Mouse (Mus musculus) 3T3-L1 (cell line): Measurements from ENCODE around the gene Muc15.
A peak's percentile ranks its signal among the peaks of the same experiment; 100 is the strongest.

ENCODE experiments used
- DNase-seq: peaks from one replicate; pipeline ENCODE4 v3.0.0-alpha.2; 2015; ENCODE audit warnings: low read depth, low spot score

Muc15 gene

GRCm38 (mm10) chr2:110721290-110721753, at the start of gene Muc15:
TSS of gene Muc15 (plus strand) at chr2:110721340.
- DNase-seq: no peak

DNA sequence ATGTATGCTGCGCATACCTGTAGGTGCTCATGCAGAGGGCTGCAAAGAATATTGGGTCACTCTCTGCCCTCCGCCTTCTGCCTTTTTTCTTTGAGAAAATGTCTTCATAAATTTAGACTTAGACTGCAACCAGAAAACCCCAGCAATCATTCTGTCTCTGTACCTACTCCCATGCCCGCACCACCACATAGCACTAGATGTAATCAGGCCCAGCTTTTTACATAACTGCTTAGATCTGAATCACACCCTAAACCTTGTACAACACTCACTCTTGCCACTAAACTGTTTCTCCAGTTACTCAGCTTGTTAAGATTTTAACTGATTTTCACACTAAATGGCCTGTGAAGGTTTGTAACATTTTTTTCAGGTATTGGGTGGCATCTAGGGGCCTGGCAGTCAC, 11.7 kb upstream of the Muc15 start:
- DNase-seq: no peak

GRCm38 (mm10) chr2:110710055-110710720, 11.0 kb upstream of the Muc15 start:
- DNase-seq: peak; percentile 2

GRCm38 (mm10) chr2:110719051-110719450, 2.1 kb upstream of the Muc15 start:
- DNase-seq: no peak

DNA sequence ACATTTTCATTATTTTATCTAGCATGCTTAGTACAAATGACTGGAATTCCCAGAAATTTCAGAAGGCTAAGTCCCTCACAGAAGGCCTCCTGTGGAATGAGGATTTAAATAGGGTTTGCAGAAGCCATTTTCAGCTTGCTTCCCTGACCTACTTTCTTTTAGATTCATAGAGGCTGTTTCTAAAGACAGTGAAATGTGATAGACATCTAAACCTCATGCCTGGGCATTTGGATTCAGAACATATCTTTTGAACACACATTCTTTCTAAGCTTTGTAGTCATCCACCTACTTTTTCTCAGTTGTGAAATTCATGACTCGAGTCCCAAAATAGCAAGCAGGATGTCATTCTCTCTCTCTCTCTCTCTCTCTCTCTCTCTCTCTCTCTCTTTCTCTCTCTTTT, 1.1 kb downstream of the Muc15 start:
- DNase-seq: no peak

- DNase-seq: no peak
Observed at GRCm38 (mm10) chr2:110726106-110726505, 5.0 kb downstream of the Muc15 start.

DNA sequence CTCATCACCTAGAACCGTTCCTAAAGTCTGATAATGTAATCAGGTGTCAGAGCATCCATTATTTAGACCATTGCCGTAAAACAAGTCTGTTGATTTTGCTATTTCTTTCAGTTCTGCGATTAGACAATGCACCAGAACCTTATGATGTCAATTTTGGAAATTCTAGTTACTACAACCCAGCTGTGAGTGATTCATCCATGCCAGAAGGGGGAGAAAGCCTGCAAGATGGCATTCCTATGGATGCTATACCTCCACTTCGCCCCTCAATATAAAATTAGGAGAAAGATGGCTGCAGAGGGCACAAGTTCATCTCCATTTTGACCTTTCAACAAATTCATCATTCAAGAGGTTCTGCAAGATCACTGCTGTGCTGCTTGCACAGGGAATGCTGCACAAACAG, 16.1 kb downstream of the Muc15 start:
- no peak for DNase-seq

GRCm38 (mm10) chr2:110737981-110738380, 16.8 kb downstream of the Muc15 start:
- no peak for DNase-seq

DNA sequence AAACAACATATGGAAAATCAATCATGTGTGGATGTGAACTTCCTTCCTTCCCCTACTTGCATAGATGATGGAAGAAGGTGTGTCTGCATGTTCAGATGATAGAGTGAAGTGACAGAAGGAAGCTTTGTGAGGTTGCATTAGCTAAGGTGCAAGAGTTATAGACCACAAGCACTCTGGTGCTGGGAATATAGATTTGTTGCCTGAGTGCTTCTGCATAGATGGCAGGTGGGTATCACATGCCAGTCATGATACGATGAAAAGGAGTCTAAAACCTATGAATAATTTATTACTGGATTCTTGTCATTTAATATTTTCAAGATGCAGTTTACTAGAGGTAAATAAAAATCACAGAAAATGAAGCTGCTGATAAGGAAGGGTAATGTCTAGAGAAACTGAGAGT, 18.6 kb downstream of the Muc15 start:
- DNase-seq: no peak

GRCm38 (mm10) chr2:110740493-110740892, 19.4 kb downstream of the Muc15 start:
- DNase-seq: no peak

GRCm38 (mm10) chr2:110757556-110757955, 36.4 kb downstream of the Muc15 start:
- no peak for DNase-seq

GRCm38 (mm10) chr2:110759434-110759833, 38.3 kb downstream of the Muc15 start:
- DNase-seq: no peak

DNA sequence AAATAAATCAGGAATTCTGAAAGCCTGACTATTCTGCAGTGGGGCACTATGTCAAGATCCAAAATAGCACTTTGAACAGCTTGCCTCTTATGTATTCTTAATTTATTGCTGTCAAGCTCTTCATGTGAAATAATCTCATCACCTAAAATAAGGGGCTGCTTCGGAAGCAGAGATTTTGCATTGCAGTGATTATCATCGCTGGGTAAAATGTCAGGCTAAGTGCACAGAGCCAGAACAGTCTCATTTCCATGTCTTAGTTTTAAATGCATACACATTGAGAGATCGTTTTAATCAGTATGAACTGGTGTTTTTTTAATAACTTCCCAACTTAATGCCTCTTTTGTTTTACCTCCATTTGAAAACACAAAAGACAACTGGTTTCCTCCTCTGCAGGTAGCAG, 66.3 kb downstream of the Muc15 start:
- no peak for DNase-seq
